Mouse (Mus musculus) cerebellum, postnatal 36 days (tissue): ENCODE results near the gene Fes.

Experiments
- DNase-seq, 2 experiments: peaks; one replicate each; pipeline ENCODE4 v3.0.0; 2021 to 2022; ENCODE audit warnings: mixed read lengths in 2 of 2

Gene Fes

GRCm38 (mm10) chr7:80374280-80374679 lies 13.5 kb downstream of the Fes start:
- no peak for DNase-seq

GRCm38 (mm10) chr7:80373850-80374249 lies 13.9 kb downstream of the Fes start:
- no peak for DNase-seq

GRCm38 (mm10) chr7:80373352-80373751 lies 14.4 kb downstream of the Fes start:
- no peak for DNase-seq

GRCm38 (mm10) chr7:80372667-80373066 lies 15.1 kb downstream of the Fes start:
- no peak for DNase-seq

- no peak for DNase-seq
Measured at GRCm38 (mm10) chr7:80372166-80372565, 15.6 kb downstream of the Fes start.

GRCm38 (mm10) chr7:80371041-80371751 lies 16.6 kb downstream of the Fes start, which contains the start of gene Man2a2:
Gene Man2a2 (minus strand): TSS chr7:80371375.
- peak; percentile 64 to 74 for DNase-seq

GRCm38 (mm10) chr7:80370649-80371040 lies 17.1 kb downstream of the Fes start:
- DNase-seq = peak; percentile 91 to 95

GRCm38 (mm10) chr7:80369967-80370431 lies 17.7 kb downstream of the Fes start:
- no peak for DNase-seq

GRCm38 (mm10) chr7:80369461-80369860 lies 18.3 kb downstream of the Fes start:
- peak; percentile 54 to 59 for DNase-seq

GRCm38 (mm10) chr7:80368635-80369421 lies 18.9 kb downstream of the Fes start:
- DNase-seq = no peak

GRCm38 (mm10) chr7:80368009-80368408 lies 19.7 kb downstream of the Fes start:
- DNase-seq = no peak

GRCm38 (mm10) chr7:80367232-80367631 lies 20.5 kb downstream of the Fes start:
- no peak for DNase-seq

- DNase-seq = no peak
Measured at GRCm38 (mm10) chr7:80365759-80366158, 22.0 kb downstream of the Fes start.

GRCm38 (mm10) chr7:80360435-80360834 lies 27.3 kb downstream of the Fes start:
- DNase-seq = no peak

- no peak for DNase-seq
Measured at GRCm38 (mm10) chr7:80358039-80358438, 29.7 kb downstream of the Fes start.

- DNase-seq = no peak
Measured at GRCm38 (mm10) chr7:80357156-80357555, 30.6 kb downstream of the Fes start.

- DNase-seq = no peak
Measured at GRCm38 (mm10) chr7:80356351-80356750, 31.4 kb downstream of the Fes start.

- DNase-seq = no peak
Measured at GRCm38 (mm10) chr7:80352920-80353319, 34.8 kb downstream of the Fes start.

GRCm38 (mm10) chr7:80350808-80351207 lies 36.9 kb downstream of the Fes start:
- no peak for DNase-seq

GRCm38 (mm10) chr7:80347670-80348586 lies 39.8 kb downstream of the Fes start:
- DNase-seq = no peak

GRCm38 (mm10) chr7:80346830-80347229 lies 40.9 kb downstream of the Fes start:
- DNase-seq = no peak

- no peak for DNase-seq
Measured at GRCm38 (mm10) chr7:80346173-80346572, 41.6 kb downstream of the Fes start.
